Mouse (Mus musculus) urinary bladder, postnatal 10 days (tissue): ENCODE results near the gene Tbc1d7.

ENCODE experiments used
- DNase-seq: peaks from one replicate; pipeline ENCODE4 v3.0.0; 2022; ENCODE audit warnings: low spot score

The Tbc1d7 gene

DNA sequence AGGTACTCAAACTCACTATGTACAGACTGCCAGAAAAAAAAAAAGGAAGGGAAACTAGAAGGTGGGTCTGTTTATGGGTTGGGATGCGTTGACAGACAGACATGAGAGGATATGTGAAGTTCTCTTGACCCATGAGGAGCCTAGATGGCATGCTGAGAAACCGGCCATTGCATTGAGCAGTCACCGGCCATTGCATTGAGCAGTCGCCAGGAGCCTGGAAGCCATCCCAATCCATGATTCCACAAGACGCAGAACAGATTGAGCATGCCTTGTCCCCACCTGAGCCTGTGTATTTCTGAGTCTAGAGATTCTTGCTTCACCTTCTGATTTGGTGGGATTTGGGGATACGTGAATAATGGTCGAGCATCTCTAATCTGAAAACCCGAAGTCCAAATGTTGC lies 22.6 kb upstream of the Tbc1d7 start:
- no peak for DNase-seq

DNA sequence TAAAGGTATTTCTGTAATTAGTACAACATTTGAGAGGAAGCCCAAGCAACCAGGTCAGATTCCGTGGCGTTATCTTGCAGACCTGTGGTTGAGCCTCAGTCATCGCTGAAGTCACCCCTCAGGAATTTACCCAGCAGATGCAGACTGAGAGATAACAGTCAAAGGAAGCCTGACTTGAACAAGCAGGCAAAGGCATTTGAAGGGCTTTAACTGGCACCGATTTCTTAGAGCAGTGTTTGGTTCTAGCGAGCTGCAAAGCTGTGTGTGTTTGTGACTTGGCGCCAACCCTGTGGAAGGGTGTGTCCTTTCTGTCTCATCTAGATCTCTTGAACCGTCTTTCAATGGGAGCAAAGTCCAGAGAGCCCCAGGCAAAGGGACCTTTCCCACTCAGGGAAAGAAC lies 22.0 kb upstream of the Tbc1d7 start:
- no peak for DNase-seq

DNA sequence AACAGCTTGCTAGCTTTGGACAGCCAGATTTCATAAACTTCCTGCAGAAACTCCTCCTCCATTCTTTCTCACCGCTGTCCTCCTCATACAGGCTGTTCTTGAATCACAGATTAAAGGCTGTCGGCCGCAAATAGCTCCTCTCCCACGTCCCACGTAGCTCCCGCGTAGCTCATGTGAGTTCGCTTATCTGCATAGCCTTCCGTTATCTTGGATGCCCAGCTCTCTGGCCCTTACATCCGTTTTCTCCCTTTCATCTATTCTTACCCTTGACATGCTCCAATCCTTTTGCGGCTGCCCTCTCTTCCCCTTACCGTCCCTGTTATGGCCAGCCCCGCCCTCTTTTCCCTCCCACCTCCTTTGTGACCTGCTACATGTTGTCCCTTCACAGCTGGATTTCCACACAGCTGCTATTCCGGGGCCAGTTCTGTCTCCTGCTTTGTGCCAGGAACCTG lies 20.5 kb upstream of the Tbc1d7 start:
- DNase-seq = no peak

DNA sequence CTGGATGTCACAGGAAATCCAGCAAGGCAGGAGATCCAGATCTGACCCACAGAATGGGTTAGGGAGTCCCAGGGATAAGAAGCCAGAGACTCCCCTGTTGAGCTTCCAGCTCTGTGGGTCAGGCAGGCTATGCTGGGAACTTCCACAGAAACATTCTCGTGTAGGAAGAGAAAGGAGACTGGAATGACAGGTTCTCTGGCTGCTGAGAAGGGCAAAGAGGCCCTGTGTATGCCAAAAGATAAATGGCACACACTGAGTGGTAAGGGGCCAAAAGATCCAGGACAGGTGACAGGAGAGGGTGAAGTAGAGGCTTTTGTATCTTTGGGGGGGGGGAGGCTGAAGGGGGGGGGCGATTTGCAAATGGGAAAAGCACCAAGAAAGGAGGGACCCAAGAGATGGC lies 20.0 kb upstream of the Tbc1d7 start:
- DNase-seq = no peak

DNA sequence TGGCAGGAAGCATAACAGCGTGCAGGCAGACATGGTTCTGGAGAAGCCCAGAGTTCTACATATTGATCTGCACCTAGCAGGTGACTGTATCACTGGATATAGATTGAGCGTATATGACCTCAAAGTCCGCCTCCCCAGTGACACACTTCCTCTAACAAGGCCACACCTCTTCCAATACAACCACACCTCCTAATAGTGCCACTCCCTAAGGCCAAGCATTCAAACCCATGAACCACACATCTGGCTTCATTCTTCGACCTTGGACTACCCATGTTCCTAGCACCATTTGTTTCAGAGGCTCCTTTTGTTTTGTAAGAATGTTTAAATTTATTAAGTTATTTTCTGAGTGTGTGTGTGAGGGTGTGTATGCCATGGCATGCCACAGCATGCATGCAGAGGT lies 16.4 kb upstream of the Tbc1d7 start:
- no peak for DNase-seq

DNA sequence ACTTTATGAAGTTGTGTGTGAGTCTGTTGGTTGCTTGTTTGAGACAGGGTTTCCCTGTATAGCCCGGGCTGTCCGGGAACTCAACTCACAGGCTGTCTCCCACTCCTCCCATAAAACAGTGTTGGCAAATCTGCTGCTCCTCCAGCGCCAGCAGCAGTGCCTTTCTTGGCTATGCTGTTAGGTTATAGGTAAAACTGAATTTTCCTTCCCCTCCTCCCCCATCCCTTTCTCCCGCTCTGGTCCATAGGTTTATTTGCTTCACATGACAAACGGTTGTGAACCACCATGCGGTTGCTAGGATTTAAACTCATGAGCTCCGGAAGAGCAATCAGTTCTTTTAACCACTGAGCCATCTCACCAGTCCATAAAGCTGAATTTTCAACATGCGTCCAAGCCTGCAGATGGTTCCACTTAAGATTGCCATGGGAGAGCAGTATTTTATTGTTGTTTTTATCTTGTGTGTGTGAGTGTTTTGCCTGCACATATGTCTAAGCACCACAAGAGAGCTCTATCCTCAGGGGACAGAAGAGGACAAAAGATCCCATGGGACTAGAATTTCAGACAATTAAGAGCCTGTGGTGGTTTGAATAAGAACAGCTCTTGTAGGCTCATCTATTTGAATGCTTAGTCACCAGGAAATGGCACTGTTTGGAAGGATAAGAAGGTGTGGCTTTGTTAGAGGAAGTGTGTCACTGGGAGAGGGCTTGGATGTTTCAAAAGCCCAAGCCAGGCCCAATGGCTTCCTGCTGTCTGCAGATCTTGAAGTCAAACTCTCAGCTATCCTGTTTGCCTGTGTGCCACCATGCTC lies 12.2 kb upstream of the Tbc1d7 start:
- DNase-seq = no peak

DNA sequence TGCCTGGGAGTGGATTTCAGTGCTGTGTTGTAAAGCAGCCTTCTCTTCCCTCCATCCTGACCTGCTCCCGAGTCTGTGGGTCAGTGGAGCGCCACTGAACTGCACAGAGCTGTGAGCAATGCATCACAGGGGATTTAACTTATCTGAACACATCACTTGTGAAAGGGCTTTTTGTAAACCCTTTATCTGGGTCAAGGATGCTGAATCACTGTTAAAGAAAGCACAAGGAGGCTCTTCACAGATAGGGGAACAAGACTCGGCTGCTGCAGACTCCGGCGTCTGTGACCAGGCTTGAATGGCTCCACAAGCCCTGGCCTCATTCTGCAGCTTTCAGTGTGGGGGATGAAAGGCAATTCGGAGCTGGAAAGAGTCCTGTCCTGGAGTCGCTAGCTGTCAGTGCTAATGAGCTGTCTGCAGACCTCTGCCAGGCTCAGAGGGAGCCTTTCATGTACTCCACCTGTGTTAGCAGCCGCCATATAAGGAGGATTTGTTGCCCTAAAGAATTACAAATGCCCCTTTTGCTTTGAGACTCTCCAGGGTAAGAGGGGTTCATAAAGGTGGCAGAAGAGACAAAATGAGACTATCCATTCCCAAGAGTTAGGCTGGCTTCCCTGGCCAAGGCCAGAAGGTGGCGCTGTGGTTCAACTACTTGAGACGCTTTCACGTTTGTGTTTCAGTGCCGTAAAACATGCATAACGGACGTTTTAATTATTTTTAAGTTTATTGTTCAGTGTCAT lies 11.3 kb upstream of the Tbc1d7 start:
- DNase-seq = peak; percentile 54

DNA sequence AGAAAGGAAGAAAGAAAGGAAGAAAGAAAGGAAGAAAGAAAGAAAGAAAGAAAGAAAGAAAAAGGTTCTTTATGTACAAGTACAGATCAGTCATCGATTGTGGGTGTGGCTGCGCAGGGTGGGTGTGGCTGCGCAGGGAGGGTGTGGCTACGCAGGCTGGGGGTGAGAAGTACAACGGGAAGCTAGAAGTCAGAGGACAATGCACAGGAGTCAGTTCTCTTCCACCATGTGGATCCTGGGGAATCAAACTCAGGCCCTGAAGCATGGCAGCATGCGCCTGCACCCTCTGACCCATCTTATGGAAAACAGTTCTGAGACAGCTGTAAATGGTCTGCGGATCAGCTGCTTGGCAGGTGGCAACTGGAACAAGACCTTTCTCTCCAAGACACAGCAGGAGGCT lies 9.8 kb upstream of the Tbc1d7 start:
- no peak for DNase-seq

DNA sequence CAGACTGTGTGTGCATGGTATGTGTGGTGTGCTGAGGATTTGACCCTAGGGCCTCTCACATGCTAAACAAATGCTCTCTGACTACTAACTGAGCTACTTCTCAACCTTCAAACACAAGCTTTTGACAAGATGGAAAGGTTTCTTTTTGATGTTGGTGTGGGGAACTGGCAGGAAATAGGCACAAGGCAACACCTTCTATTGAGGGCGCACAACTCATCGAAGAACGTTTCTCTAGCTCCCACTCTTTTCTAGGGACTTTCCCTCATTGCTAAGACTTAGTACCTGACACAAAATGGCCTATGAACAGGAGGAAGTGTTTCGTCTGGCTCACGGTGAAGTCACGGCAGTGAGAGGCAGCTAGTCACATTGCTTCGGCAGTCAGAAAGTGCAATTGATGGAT lies 6.0 kb upstream of the Tbc1d7 start:
- DNase-seq = no peak

DNA sequence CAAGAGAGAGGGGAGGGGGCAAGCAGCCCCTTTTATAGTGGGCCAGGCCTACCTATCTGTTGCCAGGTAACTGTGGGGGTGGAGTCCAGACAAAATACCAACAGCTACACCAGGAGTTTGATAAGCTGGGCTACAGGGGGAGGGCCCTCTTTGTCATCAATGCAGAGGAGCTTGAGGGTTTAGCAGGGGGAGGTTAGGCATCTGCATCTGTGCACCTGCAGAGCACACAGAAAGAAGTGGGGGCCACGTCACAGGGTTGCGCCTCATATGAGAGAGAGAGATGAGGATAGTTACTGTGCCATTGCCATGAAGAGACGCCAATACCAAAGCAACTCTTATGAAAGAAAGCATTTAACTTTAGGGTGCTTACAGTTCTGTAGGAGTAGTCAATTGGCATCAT lies 5.4 kb upstream of the Tbc1d7 start:
- DNase-seq = no peak

DNA sequence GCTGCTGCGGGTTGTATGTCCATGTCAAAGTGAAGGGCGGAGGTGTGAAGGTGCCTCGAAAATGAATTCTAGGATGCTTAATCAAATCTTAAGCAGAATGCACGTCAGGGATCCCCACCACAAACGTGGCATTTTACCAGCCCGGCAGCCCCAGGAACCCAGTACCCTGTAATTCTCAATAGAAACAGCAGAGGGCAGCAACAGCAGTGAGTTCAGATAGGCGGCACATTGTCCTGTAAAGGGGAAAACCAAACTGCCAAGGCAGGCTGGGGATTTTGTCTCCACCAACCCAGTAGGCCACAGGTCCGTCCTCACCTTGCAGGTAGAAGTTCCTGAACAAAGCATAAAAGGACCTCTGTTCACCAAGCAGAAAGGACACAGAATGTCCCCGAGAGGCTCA lies 2.0 kb upstream of the Tbc1d7 start:
- peak; percentile 28 for DNase-seq

DNA sequence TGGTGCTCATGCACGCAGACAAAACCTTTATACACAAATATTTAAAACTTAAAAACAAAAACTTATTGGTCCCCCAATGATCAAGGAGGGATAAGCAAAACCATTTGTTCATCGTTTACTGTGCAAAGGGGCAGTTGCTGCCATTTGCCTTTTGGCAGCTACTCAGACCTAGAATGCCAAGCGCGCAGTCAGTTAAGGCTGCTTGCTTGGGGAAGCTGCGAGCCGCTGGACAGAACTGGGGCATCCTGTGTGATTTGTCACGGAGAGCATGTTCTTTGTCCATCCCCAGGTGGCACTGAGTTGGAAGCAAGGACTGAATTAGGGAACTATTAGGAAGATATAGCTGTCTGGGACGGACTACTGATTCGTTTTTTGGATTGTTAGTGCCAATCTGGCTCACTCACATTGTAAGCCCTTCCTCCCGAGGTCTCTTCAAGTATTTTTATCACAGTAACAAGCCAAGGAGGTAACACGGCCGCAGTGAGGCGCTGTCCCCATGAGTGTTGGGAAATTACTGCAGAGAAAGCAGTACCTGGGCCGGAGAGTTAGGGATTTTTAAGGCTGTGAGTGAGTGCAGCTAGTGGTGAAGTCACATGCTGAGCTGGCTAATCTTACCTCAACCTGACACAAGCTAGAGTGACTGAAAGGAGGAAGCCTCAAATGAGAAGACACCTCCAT lies 874 bp upstream of the Tbc1d7 start:
- no peak for DNase-seq

DNA sequence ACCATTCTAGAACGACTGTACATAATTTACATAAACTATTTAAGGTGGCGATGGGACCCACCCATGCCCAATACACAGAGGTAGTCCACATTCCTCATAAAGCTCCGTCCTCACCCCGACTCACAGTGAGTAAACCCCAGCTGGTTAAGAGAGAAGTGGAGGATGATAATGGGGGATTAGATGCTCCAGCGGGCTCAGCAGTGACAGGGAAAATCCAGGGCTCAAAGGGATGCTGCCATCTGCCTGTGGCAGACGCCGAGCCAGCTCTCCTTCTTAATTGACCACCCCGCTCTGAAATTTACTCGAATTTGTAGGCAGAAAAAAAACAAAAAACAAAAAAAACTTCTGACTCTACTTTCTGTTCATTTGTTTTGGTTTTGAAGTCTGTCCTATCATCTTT lies 3.6 kb downstream of the Tbc1d7 start:
- no peak for DNase-seq

DNA sequence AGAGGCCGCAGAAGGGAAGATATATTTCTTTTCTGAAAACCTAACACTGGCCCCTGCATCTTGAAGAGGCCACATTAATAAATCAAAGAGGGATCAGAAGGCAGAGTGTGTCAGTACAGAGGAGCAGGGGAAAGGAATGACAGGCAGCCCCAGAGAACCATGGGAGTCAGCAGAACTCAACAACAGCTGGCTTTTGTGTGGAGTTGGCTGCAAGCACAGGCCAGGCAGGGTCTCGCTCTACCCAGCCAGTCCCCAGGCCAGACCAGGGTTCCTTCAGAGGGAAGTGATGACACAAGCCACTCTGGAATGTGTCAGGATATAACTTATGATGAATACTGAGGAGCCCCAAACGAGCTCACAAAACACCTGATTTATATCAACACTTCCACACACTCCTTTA lies 11.9 kb downstream of the Tbc1d7 start:
- no peak for DNase-seq

DNA sequence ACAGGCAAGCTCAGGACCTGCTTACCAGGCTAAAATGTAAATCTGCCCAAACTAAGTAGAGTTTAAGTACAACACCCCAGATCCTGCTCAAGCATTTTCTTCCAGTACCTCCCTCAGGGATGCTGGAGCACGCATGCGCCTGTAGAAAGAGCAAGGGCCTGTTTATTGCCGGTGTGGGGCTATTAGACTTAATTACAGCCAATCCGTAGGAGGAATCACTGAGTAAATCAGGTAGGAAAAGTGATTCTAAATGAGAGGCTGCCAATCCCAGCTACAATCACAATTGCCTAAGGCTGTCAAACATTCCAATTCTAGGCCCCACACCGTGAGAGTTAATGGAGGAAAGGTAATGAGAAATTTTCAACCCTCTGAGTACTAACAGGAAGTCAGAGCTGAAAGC lies 13.0 kb downstream of the Tbc1d7 start:
- no peak for DNase-seq

DNA sequence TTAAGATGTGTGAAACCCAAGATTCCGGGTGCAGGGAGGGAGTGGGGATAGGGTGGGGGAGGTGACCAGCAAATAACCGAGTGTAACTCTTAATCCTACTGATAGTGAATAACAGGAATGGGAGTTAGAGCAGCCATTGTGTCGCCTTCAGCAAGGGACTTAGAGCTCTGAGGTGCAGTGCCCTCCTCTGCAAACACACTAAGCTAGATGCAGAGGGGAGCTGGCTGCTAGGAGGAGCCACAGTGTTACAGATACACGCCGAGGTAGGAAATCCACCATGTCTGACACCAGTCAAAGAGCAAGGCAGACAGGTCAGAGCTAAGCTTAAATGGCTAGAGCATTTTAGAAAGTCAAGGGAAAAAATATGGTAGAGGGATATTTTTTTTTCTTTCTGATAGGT lies 13.9 kb downstream of the Tbc1d7 start:
- DNase-seq = no peak

DNA sequence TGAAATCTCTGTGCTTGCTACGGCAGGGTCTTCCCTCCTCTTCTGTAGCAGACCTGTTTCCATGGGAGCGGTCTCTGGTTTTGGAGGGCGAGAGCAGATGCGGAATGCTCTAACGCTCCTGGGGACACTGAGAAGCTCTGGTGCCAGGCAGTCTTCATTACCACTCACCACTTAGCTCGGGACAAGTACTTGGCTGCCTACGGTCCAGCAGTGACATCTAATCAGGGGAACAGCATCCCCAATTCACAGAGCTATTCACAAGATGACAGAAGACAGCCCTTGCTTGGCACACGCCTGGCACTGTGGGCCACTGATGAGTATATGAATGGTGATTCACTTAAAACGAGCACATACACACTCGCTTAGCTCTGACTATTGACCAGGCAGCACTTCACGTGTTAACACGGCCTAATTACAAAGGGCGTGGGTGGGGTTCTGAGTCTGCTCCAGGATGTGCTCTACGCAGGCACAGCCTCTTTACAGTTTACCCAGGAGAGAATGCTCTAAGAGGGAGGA lies 19.2 kb downstream of the Tbc1d7 start:
- DNase-seq = no peak

DNA sequence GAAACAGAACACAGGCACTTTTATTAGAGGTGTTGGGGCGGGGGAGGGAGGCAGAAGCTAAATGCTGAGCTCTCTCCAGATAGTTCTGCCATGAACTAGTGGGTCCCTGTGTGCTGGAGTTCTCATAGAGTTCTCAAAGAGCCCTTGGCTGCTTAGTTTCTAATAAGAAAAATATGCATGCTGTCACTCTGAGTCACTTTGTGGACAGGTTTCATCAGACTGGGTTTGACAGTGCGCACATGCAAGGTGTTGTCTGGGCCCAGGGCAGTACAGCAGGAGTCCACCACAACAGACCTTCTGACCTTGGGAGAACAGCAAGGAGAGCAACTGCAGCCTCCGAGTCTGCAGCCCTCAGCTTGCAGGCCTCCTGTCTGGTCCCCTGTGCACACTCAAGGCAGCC lies 21.6 kb downstream of the Tbc1d7 start:
- DNase-seq = no peak

DNA sequence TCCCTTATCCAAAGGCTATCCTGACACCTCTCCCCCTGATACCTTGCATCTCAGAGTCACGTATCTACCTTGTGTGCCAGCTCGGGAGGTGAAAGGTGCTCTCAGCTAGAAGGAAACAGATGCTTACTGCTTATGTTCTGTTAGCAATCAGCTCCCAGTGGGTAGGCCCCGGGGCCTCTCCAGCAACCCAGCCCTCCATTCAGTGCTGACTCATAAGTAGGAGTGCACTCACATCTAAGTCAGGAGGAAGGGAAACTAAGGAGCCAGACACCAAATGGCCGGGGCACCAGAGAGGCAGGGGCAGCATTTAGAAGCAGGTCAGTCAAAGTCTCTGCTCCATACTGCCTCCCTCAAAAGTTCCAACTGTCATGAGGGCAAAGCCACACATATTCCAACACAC lies 22.6 kb downstream of the Tbc1d7 start:
- DNase-seq = no peak

DNA sequence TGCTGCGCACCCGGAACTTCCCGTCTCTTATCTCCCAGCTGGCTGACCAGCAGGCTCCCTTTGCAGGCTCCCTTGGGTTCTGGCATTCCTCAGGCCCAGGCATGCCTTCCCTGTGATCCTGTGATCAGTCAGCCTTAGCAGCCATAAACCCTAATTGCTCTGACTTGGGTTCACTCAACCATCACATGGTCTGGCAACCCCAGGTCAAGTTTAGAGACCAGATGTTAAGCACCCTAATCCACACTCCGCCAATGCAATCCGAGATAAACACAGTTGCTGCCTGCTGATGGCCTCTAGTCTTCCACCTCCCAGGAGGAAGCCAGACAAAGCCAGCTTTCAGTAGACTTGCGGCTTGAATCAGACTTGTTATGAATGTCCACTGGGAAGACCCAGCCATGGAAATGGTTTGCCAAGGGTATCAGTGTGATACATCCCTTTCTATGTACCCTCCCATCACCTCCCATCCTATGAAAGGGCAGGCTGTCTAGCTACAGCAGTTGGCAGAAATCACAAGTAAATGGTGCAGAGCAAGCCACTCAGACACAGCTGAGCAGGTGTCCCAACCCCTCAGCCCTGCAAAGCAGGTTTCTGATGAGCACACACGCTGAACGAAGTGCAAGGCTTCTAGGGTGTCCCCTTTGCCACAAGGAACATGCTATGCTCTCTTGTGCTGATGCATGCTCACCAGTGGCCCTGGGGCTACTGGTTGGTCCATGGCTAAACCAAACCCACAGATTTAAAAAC lies 24.6 kb downstream of the Tbc1d7 start:
- DNase-seq = no peak

DNA sequence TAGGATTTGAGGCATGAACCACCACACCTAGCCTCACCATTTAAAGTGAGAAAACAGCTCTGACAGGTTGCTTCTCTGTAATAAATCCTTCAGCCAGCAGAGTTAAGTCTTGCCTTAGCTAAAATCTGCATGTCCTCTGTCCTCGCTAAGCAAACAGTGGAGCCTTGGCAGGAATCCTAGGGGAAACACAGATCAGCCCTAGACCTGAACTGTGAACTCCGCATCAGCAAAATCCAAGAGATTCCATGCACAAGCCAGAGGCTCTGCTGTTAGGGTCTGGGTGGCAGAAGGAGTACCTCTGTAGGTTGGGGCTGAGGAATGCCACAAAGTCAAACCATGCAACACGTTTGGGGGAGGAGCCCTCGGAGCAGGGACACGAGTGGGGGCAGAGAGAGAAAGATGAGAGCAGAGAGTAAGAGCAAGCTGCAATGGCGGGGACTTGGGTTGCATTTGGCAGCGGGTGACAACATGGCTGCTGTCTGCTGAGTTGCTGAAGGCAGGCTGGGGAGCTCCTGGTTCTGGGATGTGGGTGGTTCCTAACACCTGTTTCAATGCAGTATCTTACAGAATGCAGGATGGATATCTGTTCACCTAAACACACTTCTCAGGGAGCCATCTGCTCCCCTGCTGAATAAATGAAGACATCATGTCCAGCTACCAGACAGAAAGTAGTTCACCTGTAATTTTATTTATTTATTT lies 26.4 kb downstream of the Tbc1d7 start:
- no peak for DNase-seq

DNA sequence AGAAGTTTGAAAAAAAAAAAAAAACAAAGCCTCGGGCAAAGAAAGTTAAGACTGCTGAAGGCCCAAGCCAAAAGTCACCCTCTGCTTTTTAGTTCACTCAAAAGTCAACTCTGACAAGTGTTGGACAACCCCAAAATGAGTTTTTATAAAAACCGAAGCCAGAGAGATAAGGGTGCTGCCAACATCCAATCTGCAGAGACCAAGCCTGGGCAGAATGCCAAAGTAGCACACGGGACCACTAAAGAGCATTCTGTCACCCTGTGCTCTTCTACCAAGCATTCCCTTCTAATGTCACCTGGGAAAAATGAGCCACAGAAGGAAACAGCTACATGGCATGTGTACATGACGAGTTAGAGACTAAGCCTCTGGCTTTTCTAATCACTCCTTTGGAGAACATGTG lies 36.8 kb downstream of the Tbc1d7 start:
- no peak for DNase-seq
